Mouse (Mus musculus): ENCODE data around the gene Fam25c. TPM values are rescaled to one million over a fixed set of nuclear protein-coding genes. Genes with fewer than 3 reads are reported as not detected.
A peak's percentile ranks its signal among the peaks of the same experiment; 100 is the strongest.

Fam25c gene
- polyA plus RNA-seq, 1 experiment = 5.7 TPM

DNA sequence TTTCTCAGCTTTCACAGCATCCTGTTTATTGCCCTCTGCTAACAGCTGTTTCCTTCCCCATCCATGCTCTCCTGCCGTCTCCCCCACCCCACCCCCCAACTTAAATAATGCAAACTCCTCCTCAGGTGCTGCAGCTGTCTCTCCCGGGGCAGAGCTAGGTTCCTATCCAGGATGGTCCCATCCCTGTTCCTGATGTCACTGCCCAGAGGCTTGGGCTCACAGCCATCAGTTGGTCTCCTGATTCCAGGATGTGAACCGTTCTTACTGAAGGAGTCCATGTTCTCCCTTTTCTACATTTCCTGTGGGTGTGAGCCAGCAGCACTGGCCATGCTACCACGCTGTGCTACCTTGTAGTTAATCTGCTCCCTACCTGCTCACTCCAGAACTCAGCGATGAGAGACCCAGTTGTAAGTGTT is 52.0 kb downstream of the Fam25c start:
- H3K27ac ChIP-seq (ENCODE audit: insufficient read depth, low read length) = peak overlapping the region; percentile 71

DNA sequence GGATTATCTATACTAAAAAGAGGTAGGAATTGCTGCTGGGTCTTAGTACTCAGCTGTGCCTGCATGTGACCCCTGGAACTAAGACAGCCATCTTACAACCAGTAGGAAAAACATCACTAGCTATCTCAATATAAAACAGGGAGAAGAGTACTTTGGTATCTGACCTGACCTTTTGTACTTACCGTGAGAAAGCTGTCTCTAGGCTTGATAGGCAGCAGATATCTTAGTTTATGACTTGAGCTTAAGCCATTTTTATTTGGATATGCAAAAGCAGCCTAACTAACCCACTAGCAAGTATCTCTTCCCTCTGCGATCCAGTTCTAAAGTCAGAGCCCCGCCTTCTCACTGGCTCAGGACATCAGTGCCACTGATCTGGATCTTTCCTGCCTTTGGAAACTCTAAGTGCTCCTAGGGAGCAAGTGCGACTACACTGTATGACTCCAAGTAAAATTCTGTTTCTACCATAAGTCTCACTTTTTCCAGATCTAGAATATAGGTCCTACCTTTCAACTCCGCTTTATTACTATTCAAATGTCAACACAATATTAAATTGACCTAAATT is 52.5 kb downstream of the Fam25c start:
- Histone ChIP-seq H3K4me3 (ENCODE audit: low read depth, low read length) (no peak overlapping the region), H3K4me1 (ENCODE audit: control insufficient read depth, insufficient read depth, low read length) (no peaks in the 10 kb centered on the region), H3K9me3 (replicated peaks; ENCODE audit: control insufficient read depth, insufficient read depth, low read length, poor library complexity, severe bottlenecking) (no peaks in the 10 kb centered on the region), H3K27me3 (ENCODE audit: control insufficient read depth, insufficient read depth, low read length, poor library complexity, severe bottlenecking) (no peaks in the 10 kb centered on the region), H3K36me3 (ENCODE audit: control insufficient read depth, insufficient read depth, low read length, poor library complexity, severe bottlenecking) (no peaks in the 10 kb centered on the region), H3K27ac (ENCODE audit: insufficient read depth, low read length) (peak overlapping the region; percentile 68), H3K9ac (ENCODE audit: low read depth, poor library complexity, severe bottlenecking) (no peak overlapping the region)
- TF ChIP-seq EP300 (IDR thresholded peaks at IDR 0.05; ENCODE audit: insufficient read depth, low read depth, low read length) (no peak), POLR2A (IDR thresholded peaks at IDR 0.05; ENCODE audit: insufficient read depth, low read length) (no peak), CTCF (IDR thresholded peaks at IDR 0.05; ENCODE audit: low read depth, low read length) (no peak)

More for the DNA sequence above, 52.0 kb downstream of the Fam25c start:
- H3K36me3 ChIP-seq (ENCODE audit: control insufficient read depth, insufficient read depth, low read length, poor library complexity, severe bottlenecking) = no peaks in the 10 kb centered on the region; the same call in 1 of the 2 replicates
- no peak overlapping the region for H3K9ac ChIP-seq (ENCODE audit: low read depth, poor library complexity, severe bottlenecking)
- no peak for TF ChIP-seq POLR2A (IDR thresholded peaks at IDR 0.05; ENCODE audit: insufficient read depth, low read length)
- TF ChIP-seq EP300 (IDR thresholded peaks at IDR 0.05; ENCODE audit: insufficient read depth, low read depth, low read length) = peak; percentile 84
- H3K4me1 ChIP-seq (ENCODE audit: control insufficient read depth, insufficient read depth, low read length) = no peaks in the 10 kb centered on the region
- no peak overlapping the region for H3K4me3 ChIP-seq (ENCODE audit: low read depth, low read length)
- H3K9me3 ChIP-seq (replicated peaks; ENCODE audit: control insufficient read depth, insufficient read depth, low read length, poor library complexity, severe bottlenecking) = no peaks in the 10 kb centered on the region
- no peaks in the 10 kb centered on the region for H3K27me3 ChIP-seq (ENCODE audit: control insufficient read depth, insufficient read depth, low read length, poor library complexity, severe bottlenecking)

Other genes starting within 250 kb of the Fam25c start
- not detected in 2 replicates for gene Npy4r, start 202.9 kb downstream of the Fam25c start, polyA plus RNA-seq (2011; ENCODE audit: insufficient read depth, insufficient read length, low read depth, missing spikeins)
- 1.1 and 1.3 TPM in 2 replicates for gene Gprin2, start 153.8 kb downstream of the Fam25c start, polyA plus RNA-seq (2011; ENCODE audit: insufficient read depth, insufficient read length, low read depth, missing spikeins)
- gene Syt15, start 135.8 kb downstream of the Fam25c start, polyA plus RNA-seq (2011; ENCODE audit: insufficient read depth, insufficient read length, low read depth, missing spikeins) = 0.31 TPM in 1 of 2 replicates, not detected in the other
- 26.7 and 32.5 TPM in 2 replicates for gene Shld2, start 44.9 kb downstream of the Fam25c start, polyA plus RNA-seq (2011; ENCODE audit: insufficient read depth, insufficient read length, low read depth, missing spikeins)
- gene Glud1, start 44.7 kb downstream of the Fam25c start, polyA plus RNA-seq (2011; ENCODE audit: insufficient read depth, insufficient read length, low read depth, missing spikeins) = 285 and 305 TPM in 2 replicates
- 2.2 and 3.2 TPM in 2 replicates for gene Sncg, start 19.4 kb upstream of the Fam25c start, polyA plus RNA-seq (2011; ENCODE audit: insufficient read depth, insufficient read length, low read depth, missing spikeins)
- 1.3 and 1.7 TPM in 2 replicates for gene Mmrn2, start 20.0 kb upstream of the Fam25c start, polyA plus RNA-seq (2011; ENCODE audit: insufficient read depth, insufficient read length, low read depth, missing spikeins)
- gene Bmpr1a, start 147.9 kb upstream of the Fam25c start, polyA plus RNA-seq (2011; ENCODE audit: insufficient read depth, insufficient read length, low read depth, missing spikeins) = 75.3 and 75.4 TPM in 2 replicates
- not detected in 2 replicates for gene 9230112D13Rik, start 167.4 kb upstream of the Fam25c start, polyA plus RNA-seq (2011; ENCODE audit: insufficient read depth, insufficient read length, low read depth, missing spikeins)
- gene Ldb3, start 233.2 kb upstream of the Fam25c start, polyA plus RNA-seq (2011; ENCODE audit: insufficient read depth, insufficient read length, low read depth, missing spikeins) = 3.4 and 4.0 TPM in 2 replicates
- gene Opn4, start 244.7 kb upstream of the Fam25c start, polyA plus RNA-seq (2011; ENCODE audit: insufficient read depth, insufficient read length, low read depth, missing spikeins) = not detected in 2 replicates

All from ES-Bruce4 (cell line).